Mouse (Mus musculus) spleen, postnatal 36 days (tissue): ENCODE data around the gene Eps8l2.
A peak's percentile ranks its signal among the peaks of the same experiment; 100 is the strongest.

Experiments
- DNase-seq, 2 experiments: peaks; one replicate each; pipeline ENCODE4 v3.0.0; 2022; ENCODE audit warnings: low spot score in 2 of 2, mixed read lengths in 1 of 2

The Eps8l2 gene

GRCm38 (mm10) chr7:141338576-141339131 is at the start of gene Eps8l2:
TSS of gene Eps8l2 (plus strand) at chr7:141338880.
- DNase-seq = peak; percentile 32 to 36

GRCm38 (mm10) chr7:141291921-141292582 is 46.6 kb upstream of the Eps8l2 start, which contains the start of gene Drd4:
TSS of gene Drd4 (plus strand) at chr7:141292006.
- DNase-seq = no peak

GRCm38 (mm10) chr7:141292583-141293388 is 45.9 kb upstream of the Eps8l2 start:
- no peak for DNase-seq

GRCm38 (mm10) chr7:141293852-141294471 is 44.7 kb upstream of the Eps8l2 start:
- no peak for DNase-seq

- DNase-seq = no peak
Measured at GRCm38 (mm10) chr7:141294479-141294878, 44.2 kb upstream of the Eps8l2 start.

- no peak for DNase-seq
Measured at GRCm38 (mm10) chr7:141297926-141298650, 40.6 kb upstream of the Eps8l2 start.

GRCm38 (mm10) chr7:141299175-141299574 is 39.5 kb upstream of the Eps8l2 start:
- no peak for DNase-seq

GRCm38 (mm10) chr7:141301386-141301785 is 37.3 kb upstream of the Eps8l2 start:
- DNase-seq = no peak

GRCm38 (mm10) chr7:141302702-141303268 is 35.9 kb upstream of the Eps8l2 start:
- peak; percentile 27 to 44 for DNase-seq

- no peak for DNase-seq
Measured at GRCm38 (mm10) chr7:141304537-141304936, 34.1 kb upstream of the Eps8l2 start.

- no peak for DNase-seq
Measured at GRCm38 (mm10) chr7:141314416-141314815, 24.3 kb upstream of the Eps8l2 start.

GRCm38 (mm10) chr7:141315076-141315475 is 23.6 kb upstream of the Eps8l2 start:
- no peak for DNase-seq

GRCm38 (mm10) chr7:141315974-141316373 is 22.7 kb upstream of the Eps8l2 start:
- DNase-seq = peak; percentile 53 to 57

GRCm38 (mm10) chr7:141317619-141318132 is 21.0 kb upstream of the Eps8l2 start:
- DNase-seq = no peak

- DNase-seq = no peak
Measured at GRCm38 (mm10) chr7:141319446-141319845, 19.2 kb upstream of the Eps8l2 start.

GRCm38 (mm10) chr7:141324686-141325085 is 14.0 kb upstream of the Eps8l2 start:
- DNase-seq = no peak

GRCm38 (mm10) chr7:141326546-141327446 is 11.9 kb upstream of the Eps8l2 start:
- peak; percentile 17 to 29 for DNase-seq

GRCm38 (mm10) chr7:141327469-141328372 is 11.0 kb upstream of the Eps8l2 start, which contains the start of the genes Deaf1 and Tmem80:
TSS of gene Deaf1 (minus strand) at chr7:141327690.
TSS of gene Tmem80 (plus strand) at chr7:141327739.
- peak; percentile 98 for DNase-seq
